Mouse (Mus musculus) midbrain, embryonic 14.5 days (tissue): ENCODE data around the gene Ttc39b. TPM values are rescaled to one million over a fixed set of nuclear protein-coding genes. Genes with fewer than 3 reads are reported as not detected.

Experiments
- ATAC-seq: fragments of 200-750 bp; cut with Nextera tagmentation; 2 replicates; pipeline ENCODE4 v1.8.0; 2017; ENCODE audit warnings: moderate number of reproducible peaks, moderate library complexity; ENCODE audit not compliant: low FRiP score, low TSS enrichment
- DNase-seq: peaks from one replicate; pipeline ENCODE4 v3.0.0-alpha.2; 2015
- H3K27ac ChIP-seq: fragments of 300-500 bp; sonication (generic); replicated peaks from 2 replicates; pipeline ENCODE4 v1.5.1; 2014; ENCODE audit warnings: mild to moderate bottlenecking, low read depth, low read length, moderate library complexity
- H3K27me3 ChIP-seq: fragments of 300-500 bp; sonication (generic); 2 replicates; pipeline ENCODE4 v1.6.1; 2014; ENCODE audit warnings: low read length, control low read depth, mixed read lengths; ENCODE audit not compliant: control insufficient read depth, insufficient read depth
- H3K36me3 ChIP-seq: fragments of 300-500 bp; sonication (generic); 2 replicates; pipeline ENCODE4 v1.6.1; 2014; ENCODE audit warnings: low read length, control low read depth; ENCODE audit not compliant: control insufficient read depth, insufficient read depth
- H3K4me1 ChIP-seq: fragments of 300-500 bp; sonication (generic); 2 replicates; pipeline ENCODE4 v1.6.1; 2014; ENCODE audit warnings: mild to moderate bottlenecking, antibody characterized with exemption, low read length, control low read depth; ENCODE audit not compliant: control insufficient read depth, insufficient read depth
- H3K4me2 ChIP-seq: fragments of 300-500 bp; sonication (generic); 2 replicates; pipeline ENCODE4 v1.6.1; 2014; ENCODE audit warnings: mild to moderate bottlenecking, low read length, moderate library complexity
- H3K4me3 ChIP-seq: fragments of 300-500 bp; sonication (generic); replicated peaks from 2 replicates; pipeline ENCODE4 v1.5.1; 2014; ENCODE audit warnings: low read depth, low read length
- H3K9ac ChIP-seq: fragments of 300-500 bp; sonication (generic); replicated peaks from 2 replicates; pipeline ENCODE4 v1.6.1; 2014; ENCODE audit warnings: mild to moderate bottlenecking, low read length, moderate library complexity
- H3K9me3 ChIP-seq: fragments of 300-500 bp; sonication (generic); 2 replicates; pipeline ENCODE4 v1.6.1; 2016; ENCODE audit warnings: low read length, control low read depth, mixed read lengths; ENCODE audit not compliant: control insufficient read depth
- WGBS: fragments of 180-500 bp; shearing (Covaris S2); extraction: QIAGEN DNeasy Blood & Tissue Kit; methylation state at CpG from one replicate; pipeline ENCODE4 v1.1.7; 2014; 5-methylcytosine and 5-hydroxymethylcytosine counted together
- polyA plus RNA-seq: library from polyadenylated mRNA; unstranded; fragments of >200 nt; fragmentation: Nextera tagmentation; extraction: Ambion mirVana; gene quantifications from 2 replicates; pipeline ENCODE4 v1.2.1, GENCODE M21; 2014

Gene Ttc39b
- polyA plus RNA-seq = 5.9 and 6.1 TPM in 2 replicates

DNA sequence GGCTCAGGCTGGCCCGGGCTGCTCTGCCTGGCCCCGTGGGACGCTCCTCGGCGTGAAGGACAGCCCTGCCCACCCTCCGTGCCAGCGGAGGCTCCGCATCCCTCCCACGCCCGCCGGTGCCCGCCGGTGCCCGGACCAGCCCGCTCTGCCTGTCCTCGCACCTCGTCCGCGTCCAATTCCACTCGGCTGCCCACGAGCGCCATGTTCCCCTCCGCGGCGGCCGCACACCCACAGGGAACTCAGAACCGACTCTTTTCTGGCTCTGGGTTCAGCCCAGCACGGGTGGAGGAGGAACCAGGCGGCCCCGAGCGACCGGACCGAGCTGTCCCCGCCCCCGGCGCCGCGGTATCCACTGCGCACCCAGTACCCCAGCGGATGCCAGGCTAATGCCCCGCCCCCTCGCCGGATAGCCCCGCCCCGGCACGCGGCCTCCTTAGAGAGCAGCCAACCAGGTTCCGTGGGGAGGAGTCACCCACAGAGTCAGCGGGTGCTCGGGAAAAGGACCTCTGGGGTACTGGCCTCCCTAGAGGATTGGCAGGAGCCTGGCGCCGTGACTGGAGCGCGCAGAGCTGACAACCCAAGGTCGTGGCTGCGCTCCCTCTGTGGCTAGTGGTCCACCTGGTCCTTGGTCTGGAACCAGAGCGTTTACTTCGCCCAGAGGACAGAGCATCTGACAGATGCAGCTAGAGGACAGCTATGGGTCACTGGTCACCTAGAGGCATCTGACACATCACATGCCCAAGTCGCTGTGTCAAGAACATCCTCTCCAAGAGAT, at the start of gene Ttc39b:
Gene Ttc39b, minus strand, starts transcription at position 346 of the 775 bp plus-strand sequence.
- no peaks in the 10 kb centered on the region for H3K9me3 ChIP-seq
- peaks cover 3% of the 10 kb centered on the region; the same call in 1 of the 2 replicates for H3K27me3 ChIP-seq
- under 1% methylated on average over 59 of the region's 59 CpGs for WGBS
- ATAC-seq = peak; percentile 97
- no peaks in the 10 kb centered on the region for H3K36me3 ChIP-seq
- H3K4me3 ChIP-seq = peak within 1 kb of the TSS; percentile 65
- peak within 1 kb of the TSS; percentile 99 for H3K4me2 ChIP-seq
- peak within 1 kb of the TSS; percentile 48 for H3K9ac ChIP-seq
- peak; percentile 92 for DNase-seq
- no peak within 1 kb of the TSS for H3K27ac ChIP-seq
- H3K4me1 ChIP-seq = peaks cover 4% of the 10 kb centered on the region; the same call in 1 of the 2 replicates

DNA sequence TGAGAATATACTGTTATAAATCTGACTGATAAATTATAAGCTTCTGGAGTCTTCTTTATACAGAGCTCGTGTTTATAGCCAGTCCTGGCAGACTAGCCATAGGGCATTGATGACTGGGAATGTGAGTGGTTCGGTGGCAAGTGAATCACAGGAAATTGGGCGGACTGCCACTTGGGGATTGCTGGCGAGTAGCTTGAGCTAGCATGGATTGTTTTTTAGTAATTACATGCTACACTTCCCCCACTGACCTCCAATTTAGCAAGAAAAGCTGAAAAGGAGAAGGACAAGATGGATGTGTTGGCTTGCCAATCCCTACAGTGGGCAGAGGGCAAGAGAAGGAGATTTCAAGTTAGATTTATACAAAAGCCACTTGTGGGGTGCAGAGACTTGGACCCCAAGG, 49.3 kb upstream of the Ttc39b start:
- no peak overlapping the region for H3K27ac ChIP-seq
- H3K9me3 ChIP-seq = no peaks in the 10 kb centered on the region
- 75% methylated on average over 4 of the region's 4 CpGs for WGBS
- ATAC-seq (no peak), DNase-seq (no peak)
- H3K27me3 ChIP-seq = no peaks in the 10 kb centered on the region
- H3K4me2 ChIP-seq = no peak overlapping the region
- H3K9ac ChIP-seq = no peak overlapping the region
- no peak overlapping the region for H3K4me3 ChIP-seq
- H3K4me1 ChIP-seq = no peaks in the 10 kb centered on the region
- no peaks in the 10 kb centered on the region for H3K36me3 ChIP-seq

DNA sequence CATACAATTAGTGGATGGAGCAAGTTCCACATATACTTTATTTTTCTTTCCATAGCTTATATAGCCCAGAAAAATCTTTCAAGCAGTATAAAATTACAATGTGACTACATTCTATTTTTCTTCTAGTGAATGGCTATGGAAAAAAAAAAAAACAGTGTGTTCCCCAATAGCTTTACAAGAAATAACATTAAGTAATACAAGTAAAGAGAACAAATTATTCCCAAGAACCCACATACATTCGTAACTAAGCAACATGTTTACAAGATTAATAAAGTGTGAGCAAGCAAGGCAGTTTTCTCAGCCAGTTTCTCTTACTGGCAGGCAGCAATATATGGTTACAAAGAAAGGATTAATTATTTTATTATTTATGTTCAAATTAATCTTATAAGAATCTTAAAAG, 33.7 kb upstream of the Ttc39b start:
- no peak overlapping the region for H3K27ac ChIP-seq
- 93% methylated on average over 1 of the region's 1 CpGs for WGBS

DNA sequence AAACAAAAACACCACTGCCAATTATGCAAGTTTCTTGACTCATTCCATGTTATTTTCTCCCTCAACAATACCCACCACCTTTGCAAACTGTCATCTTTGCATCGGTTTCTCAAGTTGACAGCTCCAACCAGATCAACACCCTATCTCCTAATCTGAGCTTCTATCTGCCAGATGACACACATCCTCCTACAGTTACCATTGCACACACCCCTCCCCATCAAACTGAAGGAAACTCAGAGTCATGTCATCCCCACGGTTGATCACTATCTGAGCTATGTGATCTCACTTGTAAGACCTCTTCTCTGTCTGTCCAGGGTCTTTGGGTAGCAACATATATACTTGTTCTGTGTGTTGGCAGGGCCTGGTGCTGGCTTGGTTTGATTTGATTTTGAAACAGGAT, 30.7 kb upstream of the Ttc39b start:
- Histone ChIP-seq H3K36me3 (no peaks in the 10 kb centered on the region), H3K27ac (no peak overlapping the region), H3K27me3 (no peaks in the 10 kb centered on the region), H3K9ac (no peak overlapping the region), H3K9me3 (peaks cover 7% of the 10 kb centered on the region; the same call in 1 of the 2 replicates), H3K4me2 (no peak overlapping the region), H3K4me3 (no peak overlapping the region), H3K4me1 (no peaks in the 10 kb centered on the region)
- 94% methylated on average over 2 of the region's 2 CpGs for WGBS
- no peak for ATAC-seq
- DNase-seq = no peak

More for the DNA sequence above, 33.7 kb upstream of the Ttc39b start:
- H3K9me3 ChIP-seq = peaks cover 7% of the 10 kb centered on the region; the same call in 1 of the 2 replicates
- no peak overlapping the region for H3K4me3 ChIP-seq
- no peak for ATAC-seq
- no peaks in the 10 kb centered on the region for H3K27me3 ChIP-seq
- H3K9ac ChIP-seq = no peak overlapping the region
- H3K4me1 ChIP-seq = no peaks in the 10 kb centered on the region
- no peaks in the 10 kb centered on the region for H3K36me3 ChIP-seq
- no peak for DNase-seq
- no peak overlapping the region for H3K4me2 ChIP-seq

DNA sequence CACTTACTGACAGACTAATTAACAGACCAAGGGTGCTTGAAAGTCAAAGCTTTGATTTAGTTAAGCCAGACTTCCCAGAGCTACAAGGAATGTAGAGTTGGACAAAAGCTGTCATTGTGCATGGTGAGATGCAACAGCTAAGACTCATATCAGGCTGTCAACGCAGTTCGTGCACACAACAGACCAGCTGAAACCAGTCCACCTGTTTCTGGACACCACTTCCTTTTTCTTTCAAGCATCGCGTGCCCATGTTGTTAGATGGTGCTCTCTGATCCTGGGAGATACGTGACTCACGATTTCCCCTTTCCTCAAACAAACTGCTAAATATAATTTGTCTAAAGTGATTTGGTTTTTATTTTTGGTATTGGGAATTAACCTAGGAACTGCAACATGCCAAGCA, 29.9 kb upstream of the Ttc39b start:
- no peaks in the 10 kb centered on the region for H3K4me1 ChIP-seq
- ATAC-seq = no peak
- 81% methylated on average over 6 of the region's 6 CpGs for WGBS

DNA sequence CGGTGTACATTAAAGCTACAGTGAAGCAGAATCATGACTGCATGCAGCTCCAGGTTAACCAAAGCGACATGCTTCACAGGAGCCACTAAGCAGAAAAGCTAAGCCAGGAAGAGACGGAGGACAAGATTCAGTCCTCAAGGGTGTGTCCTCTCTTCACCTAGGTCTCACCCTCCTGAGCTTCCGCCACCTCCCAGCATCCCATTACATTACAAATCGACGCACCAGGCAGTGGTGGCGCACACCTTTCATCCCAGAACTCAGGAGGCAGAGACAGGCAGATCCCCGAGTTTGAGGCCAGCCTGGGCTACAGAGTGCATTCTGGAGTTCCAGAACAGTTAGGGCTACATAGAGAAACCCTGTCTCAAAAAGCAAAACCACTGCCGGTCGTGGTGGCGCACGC, 29.2 kb upstream of the Ttc39b start:
- H3K36me3 ChIP-seq = no peaks in the 10 kb centered on the region
- no peak overlapping the region for H3K4me2 ChIP-seq
- no peak overlapping the region for H3K27ac ChIP-seq
- no peak overlapping the region for H3K4me3 ChIP-seq
- ATAC-seq = no peak
- no peaks in the 10 kb centered on the region for H3K4me1 ChIP-seq
- 95% methylated on average over 12 of the region's 12 CpGs for WGBS
- no peaks in the 10 kb centered on the region for H3K27me3 ChIP-seq
- 0 out of 2 replicates have a peak, but pooled peaks cover 3% of the 10 kb centered on the region for H3K9me3 ChIP-seq
- H3K9ac ChIP-seq = no peak overlapping the region
- DNase-seq = no peak

More for the DNA sequence above, 29.9 kb upstream of the Ttc39b start:
- no peak for DNase-seq
- H3K4me2 ChIP-seq = no peak overlapping the region
- no peak overlapping the region for H3K9ac ChIP-seq
- no peaks in the 10 kb centered on the region for H3K27me3 ChIP-seq
- H3K36me3 ChIP-seq = no peaks in the 10 kb centered on the region
- no peak overlapping the region for H3K4me3 ChIP-seq
- 0 out of 2 replicates have a peak, but pooled peaks cover 3% of the 10 kb centered on the region for H3K9me3 ChIP-seq
- H3K27ac ChIP-seq = no peak overlapping the region

DNA sequence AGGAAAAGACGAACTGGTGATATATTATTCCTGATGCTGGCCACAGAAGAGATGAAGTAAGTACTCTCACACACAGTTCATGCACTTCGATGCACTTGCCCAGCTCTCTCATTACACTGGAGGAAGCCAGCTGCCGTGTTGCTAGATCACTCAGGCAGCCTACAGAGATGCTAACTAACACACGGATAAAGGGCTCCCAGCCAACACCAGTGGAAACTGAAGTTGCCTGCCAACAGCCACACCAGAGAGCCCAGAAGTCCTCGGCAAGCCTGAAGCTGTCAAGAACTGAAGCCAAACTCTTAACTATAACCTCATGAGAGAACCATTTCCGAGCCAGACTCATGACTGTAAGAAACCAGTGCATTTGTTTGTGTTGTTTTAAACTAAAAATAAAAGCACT, 26.7 kb upstream of the Ttc39b start:
- DNase-seq = peak; percentile 71
- Histone ChIP-seq H3K36me3 (no peaks in the 10 kb centered on the region), H3K27ac (no peak overlapping the region), H3K9ac (no peak overlapping the region), H3K4me2 (no peak overlapping the region), H3K9me3 (no peaks in the 10 kb centered on the region), H3K4me1 (no peaks in the 10 kb centered on the region), H3K27me3 (no peaks in the 10 kb centered on the region), H3K4me3 (no peak overlapping the region)
- WGBS = 65% methylated on average over 6 of the region's 6 CpGs
- ATAC-seq = no peak

DNA sequence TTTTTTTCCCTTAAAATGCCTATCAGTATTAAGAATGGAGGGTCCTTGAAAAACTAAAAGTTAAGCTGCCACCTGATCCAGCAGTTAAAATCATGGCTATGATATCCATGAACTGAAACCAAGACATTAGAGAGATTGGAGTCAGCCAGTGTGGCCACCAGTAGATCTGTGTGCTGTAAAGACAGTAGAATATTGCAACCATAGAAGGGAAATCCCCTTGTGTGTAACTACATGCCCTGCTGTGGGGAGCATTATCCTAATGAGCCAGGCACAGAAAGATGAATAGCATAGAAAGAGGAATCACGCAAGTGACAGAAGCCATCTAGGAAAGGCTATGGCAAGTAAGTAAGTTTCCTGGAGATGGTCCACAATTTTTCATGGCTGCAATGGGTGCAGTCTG, 24.9 kb upstream of the Ttc39b start:
- H3K9me3 ChIP-seq = no peaks in the 10 kb centered on the region
- no peaks in the 10 kb centered on the region for H3K27me3 ChIP-seq
- 84% methylated on average over 1 of the region's 1 CpGs for WGBS
- no peaks in the 10 kb centered on the region for H3K4me1 ChIP-seq
- H3K4me2 ChIP-seq = no peak overlapping the region
- ATAC-seq = no peak
- H3K4me3 ChIP-seq = no peak overlapping the region
- no peak for DNase-seq
- no peaks in the 10 kb centered on the region for H3K36me3 ChIP-seq
- H3K9ac ChIP-seq = no peak overlapping the region
- no peak overlapping the region for H3K27ac ChIP-seq

DNA sequence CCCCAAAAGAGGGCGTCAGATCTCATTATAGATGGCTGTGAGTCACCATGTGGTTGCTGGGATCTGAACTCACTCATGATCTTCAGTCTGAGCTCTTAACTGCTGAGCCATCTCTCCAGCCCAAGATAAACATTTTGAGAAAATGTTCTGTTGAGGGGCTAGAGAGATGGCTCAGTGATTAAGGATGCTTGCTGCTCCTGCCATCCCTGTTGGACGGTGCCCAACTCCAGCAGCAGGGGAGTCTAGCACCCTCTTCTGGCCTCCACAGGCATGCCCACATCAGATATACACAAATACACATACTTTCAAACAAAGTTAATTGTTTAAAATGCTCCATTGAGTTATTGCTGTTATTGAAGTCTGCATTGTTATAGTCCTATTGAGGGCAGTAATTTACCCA, 19.8 kb upstream of the Ttc39b start:
- 65% methylated on average over 2 of the region's 2 CpGs for WGBS
- no peak for ATAC-seq
- no peak for DNase-seq
- Histone ChIP-seq H3K4me2 (no peak overlapping the region), H3K4me1 (no peaks in the 10 kb centered on the region), H3K36me3 (no peaks in the 10 kb centered on the region), H3K9ac (no peak overlapping the region), H3K27ac (no peak overlapping the region), H3K9me3 (no peaks in the 10 kb centered on the region), H3K4me3 (no peak overlapping the region), H3K27me3 (no peaks in the 10 kb centered on the region)
